Mouse (Mus musculus) megakaryocyte, embryonic 14.5 days (primary cell): ENCODE measurements around the gene Tnnt3. TPM values are rescaled to one million over a fixed set of nuclear protein-coding genes. Genes with fewer than 3 reads are reported as not detected.

Source experiments
- H3K27me3 ChIP-seq: replicated peaks from 2 replicates; pipeline ENCODE3; 2012; ENCODE audit warnings: inconsistent platforms
- H3K36me3 ChIP-seq: replicated peaks from 2 replicates; pipeline ENCODE3; 2012; ENCODE audit warnings: low read length, inconsistent platforms, mixed read lengths
- H3K4me1 ChIP-seq: 2 replicates; pipeline ENCODE4 v1.6.1; 2012; ENCODE audit warnings: inconsistent platforms
- H3K4me3 ChIP-seq: replicated peaks from 2 replicates; pipeline ENCODE3; 2012; ENCODE audit warnings: moderate library complexity, mild to moderate bottlenecking, inconsistent platforms
- H3K9me3 ChIP-seq: 2 replicates; pipeline ENCODE4 v1.6.1; 2012; ENCODE audit warnings: inconsistent platforms
- FLI1 ChIP-seq: IDR thresholded peaks from 2 replicates; pipeline ENCODE4 v1.6.1; 2012; ENCODE audit warnings: low read length, inconsistent platforms, mixed read lengths
- GATA1 ChIP-seq: IDR thresholded peaks from 3 replicates; pipeline ENCODE4 v1.6.1; 2012; ENCODE audit warnings: mixed read lengths, low read length, inconsistent platforms, borderline replicate concordance
- polyA plus RNA-seq: library from polyadenylated mRNA; stranded (reverse); fragments of >175 nt; gene quantifications from 2 replicates; pipeline ENCODE4 v1.2.3, GENCODE M21; 2012; ENCODE audit warnings: low replicate concordance; ENCODE audit not compliant: insufficient read depth

Tnnt3 gene
- polyA plus RNA-seq, 1 experiment, result not detected

GRCm38 (mm10) chr7:142535832-142536231 is 37.2 kb downstream of the Tnnt3 start:
- H3K27me3 ChIP-seq, result peaks cover 18% of the 10 kb centered on the region
- peaks cover 35% of the 10 kb centered on the region for H3K4me1 ChIP-seq
- H3K4me3 ChIP-seq, result no peak overlapping the region

DNA sequence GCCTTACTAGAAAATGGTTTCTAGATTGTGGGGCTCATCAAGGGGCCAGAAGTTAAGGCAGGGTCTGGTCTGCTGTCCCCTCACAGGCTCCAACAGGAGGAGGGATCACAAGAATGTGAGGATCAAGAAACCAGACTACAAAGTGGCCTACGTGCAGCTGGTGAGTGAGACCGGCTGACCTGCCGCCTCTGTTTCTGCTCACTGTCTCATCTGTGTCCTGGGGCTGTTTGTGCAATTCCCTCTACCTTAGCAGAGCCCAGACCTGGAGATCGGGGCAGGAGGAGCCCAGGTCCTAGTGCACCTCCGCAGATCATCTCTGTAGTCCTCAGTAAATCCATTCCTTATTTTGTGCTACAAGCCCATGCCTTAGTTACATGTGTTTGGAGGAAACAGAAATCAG is 38.5 kb downstream of the Tnnt3 start:
- H3K27me3 ChIP-seq, result peaks cover 5% of the 10 kb centered on the region
- H3K36me3 ChIP-seq, result peaks cover 59% of the 10 kb centered on the region
- peaks cover 32% of the 10 kb centered on the region for H3K4me1 ChIP-seq
- no peak for TF ChIP-seq GATA1
- TF ChIP-seq FLI1, result no peak
- no peaks in the 10 kb centered on the region for H3K9me3 ChIP-seq
- H3K4me3 ChIP-seq, result no peak overlapping the region

More at GRCm38 (mm10) chr7:142535832-142536231, 37.2 kb downstream of the Tnnt3 start:
- no peaks in the 10 kb centered on the region for H3K9me3 ChIP-seq
- TF ChIP-seq GATA1 (no peak), FLI1 (no peak)
- peaks cover 50% of the 10 kb centered on the region for H3K36me3 ChIP-seq

DNA sequence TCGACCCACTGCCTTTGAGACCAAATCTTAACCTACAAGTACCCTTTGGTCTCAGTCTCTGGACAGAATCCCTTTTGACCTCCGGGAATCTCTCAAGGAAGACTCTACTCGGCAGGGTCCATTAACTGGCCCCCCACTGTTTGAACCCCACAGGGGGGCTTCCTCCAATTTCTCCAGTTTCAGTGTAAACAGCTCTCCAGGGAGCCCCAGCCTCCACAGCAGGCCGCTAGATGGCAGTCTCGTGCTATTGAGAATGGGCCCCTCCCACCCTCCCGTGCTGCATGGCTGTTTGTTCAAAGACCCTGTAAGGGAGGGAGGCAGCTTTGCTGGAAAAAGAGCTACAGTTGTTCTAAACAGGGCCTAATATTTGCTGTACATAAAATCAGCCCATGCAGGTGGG is 39.2 kb downstream of the Tnnt3 start:
- Histone ChIP-seq H3K4me3 (no peak overlapping the region), H3K36me3 (peaks cover 59% of the 10 kb centered on the region), H3K4me1 (peaks cover 25% of the 10 kb centered on the region), H3K27me3 (no peaks in the 10 kb centered on the region), H3K9me3 (no peaks in the 10 kb centered on the region)
- TF ChIP-seq GATA1 (no peak), FLI1 (no peak)

- TF ChIP-seq FLI1 (no peak), GATA1 (no peak)
- H3K4me3 ChIP-seq, result no peak overlapping the region
- H3K27me3 ChIP-seq, result no peaks in the 10 kb centered on the region
- H3K4me1 ChIP-seq, result peaks cover 23% of the 10 kb centered on the region
- peaks cover 62% of the 10 kb centered on the region for H3K36me3 ChIP-seq
- no peaks in the 10 kb centered on the region for H3K9me3 ChIP-seq
These were observed 39.7 kb downstream of the Tnnt3 start for GRCm38 (mm10) chr7:142538291-142538690.

GRCm38 (mm10) chr7:142538766-142539165 is 40.1 kb downstream of the Tnnt3 start:
- Histone ChIP-seq H3K36me3 (peaks cover 63% of the 10 kb centered on the region), H3K4me3 (no peak overlapping the region), H3K4me1 (peaks cover 19% of the 10 kb centered on the region), H3K27me3 (no peaks in the 10 kb centered on the region), H3K9me3 (no peaks in the 10 kb centered on the region)
- TF ChIP-seq FLI1 (no peak), GATA1 (no peak)

DNA sequence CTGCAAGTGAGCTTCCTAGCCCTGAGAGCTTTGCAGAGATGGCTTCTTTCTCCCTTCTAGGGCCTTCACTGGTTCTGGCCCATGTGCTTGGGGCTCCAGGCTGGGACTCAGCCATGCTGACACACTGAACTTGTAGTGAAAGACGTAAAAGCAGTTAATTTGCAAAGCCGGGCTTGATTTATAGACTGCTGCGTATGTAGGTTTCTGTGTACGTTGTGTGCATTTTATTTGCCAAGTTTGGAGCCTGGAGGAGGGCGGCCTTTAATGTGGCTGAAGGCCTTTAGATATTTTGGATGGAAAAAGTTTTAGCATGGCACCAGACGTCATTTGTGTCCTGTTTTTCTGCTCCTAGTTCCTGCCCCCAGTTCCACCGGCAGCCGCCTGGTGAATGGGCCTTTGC is 41.2 kb downstream of the Tnnt3 start:
- H3K27me3 ChIP-seq, result no peaks in the 10 kb centered on the region

GRCm38 (mm10) chr7:142542771-142543303 is 44.2 kb downstream of the Tnnt3 start:
- H3K36me3 ChIP-seq, result peaks cover 39% of the 10 kb centered on the region
- TF ChIP-seq FLI1 (no peak), GATA1 (no peak)
- peaks cover 3% of the 10 kb centered on the region for H3K27me3 ChIP-seq
- no peaks in the 10 kb centered on the region for H3K9me3 ChIP-seq
- H3K4me1 ChIP-seq, result peaks cover 6% of the 10 kb centered on the region; the same call in 1 of the 2 replicates
- no peak overlapping the region for H3K4me3 ChIP-seq

More for the DNA sequence above, 41.2 kb downstream of the Tnnt3 start:
- H3K4me3 ChIP-seq, result no peak overlapping the region
- TF ChIP-seq GATA1 (no peak), FLI1 (no peak)
- H3K4me1 ChIP-seq, result peaks cover 8% of the 10 kb centered on the region
- peaks cover 63% of the 10 kb centered on the region for H3K36me3 ChIP-seq
- H3K9me3 ChIP-seq, result no peaks in the 10 kb centered on the region

GRCm38 (mm10) chr7:142545967-142546366 is 47.3 kb downstream of the Tnnt3 start:
- Histone ChIP-seq H3K9me3 (no peaks in the 10 kb centered on the region), H3K4me1 (no peaks in the 10 kb centered on the region), H3K36me3 (peaks cover 11% of the 10 kb centered on the region), H3K27me3 (peaks cover 22% of the 10 kb centered on the region), H3K4me3 (no peak overlapping the region)
- TF ChIP-seq GATA1 (no peak), FLI1 (no peak)

DNA sequence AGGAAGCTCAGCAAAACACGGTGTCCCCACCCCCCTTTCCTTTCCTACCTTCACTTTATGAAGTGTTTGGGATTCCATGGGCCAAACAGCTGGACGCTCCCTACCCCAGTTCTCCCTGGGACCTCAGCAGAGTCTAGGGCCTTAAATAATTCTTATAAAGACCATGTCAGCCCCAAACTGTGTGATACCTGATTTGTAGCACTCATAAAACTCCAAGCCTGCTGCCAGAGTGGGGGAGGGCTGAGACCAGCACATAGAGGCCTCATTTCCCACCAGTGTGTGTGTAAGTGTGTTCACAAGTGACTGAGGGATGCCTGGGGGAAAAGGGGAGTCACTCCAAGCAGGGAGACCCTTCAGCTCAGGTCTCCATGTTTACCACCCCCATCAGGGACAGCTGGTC is 49.2 kb downstream of the Tnnt3 start:
- no peaks in the 10 kb centered on the region for H3K9me3 ChIP-seq
- H3K4me3 ChIP-seq, result no peak overlapping the region
- H3K27me3 ChIP-seq, result peaks cover 30% of the 10 kb centered on the region
- TF ChIP-seq GATA1, result no peak
- TF ChIP-seq FLI1, result no peak
- peaks cover 4% of the 10 kb centered on the region for H3K36me3 ChIP-seq
- no peaks in the 10 kb centered on the region for H3K4me1 ChIP-seq

GRCm38 (mm10) chr7:142548706-142549105 is 50.1 kb downstream of the Tnnt3 start:
- Histone ChIP-seq H3K27me3 (peaks cover 35% of the 10 kb centered on the region), H3K36me3 (no peaks in the 10 kb centered on the region), H3K9me3 (no peaks in the 10 kb centered on the region), H3K4me1 (no peaks in the 10 kb centered on the region), H3K4me3 (no peak overlapping the region)
- no peak for TF ChIP-seq GATA1
